Mouse (Mus musculus) forebrain, embryonic 15.5 days (tissue): Measurements from ENCODE around the gene Cldn9. TPM values are rescaled to one million over a fixed set of nuclear protein-coding genes. Genes with fewer than 3 reads are reported as not detected.

Experiments used
- ATAC-seq: fragments of 200-750 bp; cut with Nextera tagmentation; replicated peaks from 2 replicates; pipeline ENCODE4 v1.8.0; 2017; ENCODE audit warnings: mild to moderate bottlenecking, moderate TSS enrichment, moderate library complexity
- H3K27ac ChIP-seq: fragments of 300-500 bp; sonication (generic); replicated peaks from 2 replicates; pipeline ENCODE4 v1.5.1; 2015; ENCODE audit warnings: mild to moderate bottlenecking, inconsistent platforms
- H3K27me3 ChIP-seq: fragments of 300-500 bp; sonication (generic); 2 replicates; pipeline ENCODE4 v1.6.1; 2015; ENCODE audit warnings: inconsistent platforms
- H3K36me3 ChIP-seq: fragments of 300-500 bp; sonication (generic); 2 replicates; pipeline ENCODE4 v1.6.1; 2015; ENCODE audit warnings: mild to moderate bottlenecking, inconsistent platforms
- H3K4me1 ChIP-seq: fragments of 300-500 bp; sonication (generic); 2 replicates; pipeline ENCODE4 v1.6.1; 2015; ENCODE audit warnings: inconsistent platforms
- H3K4me2 ChIP-seq: fragments of 300-500 bp; sonication (generic); replicated peaks from 2 replicates; pipeline ENCODE4 v1.6.1; 2015; ENCODE audit warnings: mild to moderate bottlenecking, inconsistent platforms
- H3K4me3 ChIP-seq: fragments of 300-500 bp; sonication (generic); 2 replicates; pipeline ENCODE4 v1.5.1; 2015; ENCODE audit warnings: mild to moderate bottlenecking, inconsistent platforms
- H3K9ac ChIP-seq: fragments of 300-500 bp; sonication (generic); replicated peaks from 2 replicates; pipeline ENCODE4 v1.6.1; 2015; ENCODE audit warnings: mild to moderate bottlenecking, inconsistent platforms
- H3K9me3 ChIP-seq: fragments of 300-500 bp; sonication (generic); 2 replicates; pipeline ENCODE4 v1.6.1; 2016; ENCODE audit warnings: inconsistent platforms
- WGBS: fragments of 180-500 bp; shearing (Covaris S2); methylation state at CpG from one replicate; pipeline ENCODE4 v1.1.7; 2015; ENCODE audit warnings: mixed read lengths; 5-methylcytosine and 5-hydroxymethylcytosine counted together
- polyA plus RNA-seq: library from polyadenylated mRNA; unstranded; fragments of >200 nt; fragmentation: Nextera tagmentation; extraction: Ambion mirVana; gene quantifications from 2 replicates; pipeline ENCODE4 v1.2.1, GENCODE M21; 2015

Gene Cldn9
- polyA plus RNA-seq, 1 experiment from 2014 or later, result 1.2 TPM

- peak; percentile 12; the same call in 1 of the 2 replicates for ATAC-seq
- H3K27me3 ChIP-seq, result peaks cover 47% of the 10 kb centered on the region
- under 1% methylated on average over 34 of the region's 34 CpGs for WGBS
Measured at GRCm38 (mm10) chr17:23677236-23677679, 6.6 kb downstream of the Cldn9 start, which contains the start of gene Tnfrsf12a. Gene Tnfrsf12a, minus strand, starts transcription at chr17:23677468.

DNA sequence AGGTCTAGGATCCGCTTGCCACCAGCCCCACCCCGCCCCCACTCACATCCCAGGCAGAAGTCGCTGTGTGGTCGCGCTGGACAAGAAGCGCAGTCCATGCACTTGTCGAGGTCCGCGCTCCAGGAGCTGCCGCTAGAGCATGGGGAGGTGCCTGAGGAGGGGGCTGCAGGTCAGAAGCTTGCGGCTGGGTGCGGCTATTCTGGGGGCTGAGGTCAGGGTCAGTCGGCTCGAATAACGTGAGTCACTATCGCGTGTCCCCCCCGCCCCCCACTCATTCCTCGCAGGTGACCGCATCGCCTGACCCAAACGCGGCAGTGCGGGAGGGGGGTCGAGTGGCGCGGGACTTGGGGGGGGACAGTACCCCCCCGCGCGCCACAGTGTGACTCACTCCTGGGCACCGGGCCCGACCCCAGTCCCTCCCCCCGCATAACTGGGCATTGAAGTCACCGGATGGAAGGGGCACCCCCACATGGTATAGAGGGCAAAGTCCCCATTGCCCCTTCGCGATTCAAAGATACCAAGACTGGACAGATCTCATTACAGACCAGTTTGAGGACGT lies 7.3 kb downstream of the Cldn9 start:
- Histone ChIP-seq H3K4me1 (peaks cover 49% of the 10 kb centered on the region), H3K9me3 (no peaks in the 10 kb centered on the region), H3K4me3 (peak overlapping the region; percentile 47), H3K36me3 (no peaks in the 10 kb centered on the region), H3K4me2 (peak overlapping the region; percentile 78), H3K27me3 (peaks cover 41% of the 10 kb centered on the region), H3K9ac (peak overlapping the region; percentile 38), H3K27ac (no peak overlapping the region)
- WGBS, result 1% methylated on average over 37 of the region's 37 CpGs
- ATAC-seq, result no peak

More at GRCm38 (mm10) chr17:23677236-23677679, 6.6 kb downstream of the Cldn9 start, which contains the start of gene Tnfrsf12a:
- H3K4me1 ChIP-seq, result peaks cover 49% of the 10 kb centered on the region
- no peaks in the 10 kb centered on the region for H3K9me3 ChIP-seq
- peak within 1 kb of the TSS; percentile 38 for H3K9ac ChIP-seq
- no peaks in the 10 kb centered on the region for H3K36me3 ChIP-seq
- peak within 1 kb of the TSS; percentile 47 for H3K4me3 ChIP-seq
- H3K27ac ChIP-seq, result no peak within 1 kb of the TSS
- H3K4me2 ChIP-seq, result peak within 1 kb of the TSS; percentile 78

- Histone ChIP-seq H3K9ac (no peak overlapping the region), H3K4me1 (peaks cover 49% of the 10 kb centered on the region), H3K9me3 (no peaks in the 10 kb centered on the region), H3K27me3 (peaks cover 34% of the 10 kb centered on the region), H3K36me3 (no peaks in the 10 kb centered on the region), H3K4me3 (peak overlapping the region; percentile 47), H3K27ac (no peak overlapping the region), H3K4me2 (peak overlapping the region; percentile 78)
- no peak for ATAC-seq
- 15% methylated on average over 14 of the region's 15 CpGs for WGBS
Measured at GRCm38 (mm10) chr17:23675564-23676281, 8.1 kb downstream of the Cldn9 start.

DNA sequence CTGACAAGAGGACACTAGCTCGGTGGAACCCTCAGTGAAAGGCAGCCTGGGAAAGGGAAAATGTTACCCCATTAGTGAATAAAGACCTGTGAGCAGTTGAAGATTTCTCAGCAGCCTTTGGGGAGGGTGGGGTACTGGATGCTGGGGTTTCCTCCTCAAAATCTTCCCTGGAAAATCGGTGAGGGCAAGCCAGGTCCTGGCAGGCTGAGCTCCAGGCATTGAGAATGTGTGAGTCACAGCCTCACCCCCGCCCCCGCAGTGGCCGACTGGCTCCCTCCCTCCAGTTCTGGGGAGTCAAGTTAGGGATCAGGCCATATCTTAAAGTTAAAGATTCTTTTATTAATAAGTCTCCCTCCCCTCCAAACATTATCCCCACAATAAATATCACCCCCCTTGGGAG lies 8.7 kb downstream of the Cldn9 start:
- Histone ChIP-seq H3K27ac (no peak overlapping the region), H3K9ac (no peak overlapping the region), H3K27me3 (peaks cover 29% of the 10 kb centered on the region), H3K4me3 (peak overlapping the region; percentile 69; the same call in 1 of the 2 replicates), H3K9me3 (no peaks in the 10 kb centered on the region), H3K36me3 (no peaks in the 10 kb centered on the region; the same call in 1 of the 2 replicates), H3K4me1 (peaks cover 49% of the 10 kb centered on the region), H3K4me2 (peak overlapping the region; percentile 59; the same call in 1 of the 2 replicates)
- WGBS, result 48% methylated on average over 5 of the region's 5 CpGs
- ATAC-seq, result no peak

DNA sequence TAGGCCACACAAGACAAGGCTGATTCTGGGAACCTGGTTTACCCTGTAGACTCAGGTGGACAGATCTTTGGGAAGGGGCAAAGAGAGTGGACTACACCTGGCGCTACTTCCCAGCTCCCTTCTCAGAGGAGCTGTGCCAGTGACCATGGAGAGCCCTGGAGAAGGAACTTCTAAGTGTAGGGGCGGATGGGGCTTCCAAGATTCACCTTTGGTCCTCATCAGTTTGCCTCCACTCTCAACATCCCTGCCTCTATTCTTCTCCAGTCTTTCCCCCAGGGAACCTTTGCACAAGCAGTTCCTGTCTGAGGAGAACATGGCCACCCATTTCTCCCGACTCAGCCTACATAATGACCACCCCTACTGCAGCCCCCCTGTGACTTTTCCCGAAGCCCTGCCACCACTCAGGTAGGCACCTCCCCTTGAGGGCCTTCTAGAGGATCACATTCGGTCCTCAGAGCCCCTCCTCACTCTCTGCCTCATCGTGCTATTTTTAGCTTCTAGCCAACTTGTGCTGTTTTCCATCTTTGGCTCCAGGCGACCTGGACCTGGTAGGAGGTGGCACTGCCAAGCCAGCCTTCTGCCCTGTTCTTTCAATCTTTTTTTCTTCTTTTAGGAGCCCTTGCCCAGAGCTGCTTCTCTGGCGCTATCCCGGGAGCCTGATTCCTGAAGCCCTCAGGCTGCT lies 9.4 kb downstream of the Cldn9 start:
- H3K36me3 ChIP-seq, result no peaks in the 10 kb centered on the region; the same call in 1 of the 2 replicates
- no peaks in the 10 kb centered on the region for H3K9me3 ChIP-seq
- H3K4me1 ChIP-seq, result peaks cover 46% of the 10 kb centered on the region
- peak overlapping the region; percentile 61 for H3K9ac ChIP-seq
- H3K4me3 ChIP-seq, result peak overlapping the region; percentile 69
- peaks cover 22% of the 10 kb centered on the region for H3K27me3 ChIP-seq
- H3K4me2 ChIP-seq, result peak overlapping the region; percentile 59
- H3K27ac ChIP-seq, result no peak overlapping the region
- 40% methylated on average over 9 of the region's 9 CpGs for WGBS
- ATAC-seq, result no peak

GRCm38 (mm10) chr17:23673424-23674073 lies 10.3 kb downstream of the Cldn9 start, which contains the start of the genes Hcfc1r1 and Thoc6:
Gene Hcfc1r1, plus strand, starts transcription at chr17:23673596.
Gene Thoc6, minus strand, starts transcription at chr17:23673882.
- Histone ChIP-seq H3K27ac (peak within 1 kb of the TSS; percentile 84), H3K4me2 (peak within 1 kb of the TSS; percentile 59), H3K36me3 (peaks cover 5% of the 10 kb centered on the region; the same call in 1 of the 2 replicates), H3K9ac (peak within 1 kb of the TSS; percentile 61), H3K9me3 (no peaks in the 10 kb centered on the region), H3K4me3 (peak within 1 kb of the TSS; percentile 69), H3K27me3 (peaks cover 14% of the 10 kb centered on the region), H3K4me1 (peaks cover 42% of the 10 kb centered on the region)
- WGBS, result under 1% methylated on average over 45 of the region's 45 CpGs
- ATAC-seq, result peak; percentile 96

GRCm38 (mm10) chr17:23672761-23673160 lies 11.1 kb downstream of the Cldn9 start:
- Histone ChIP-seq H3K27ac (no peak overlapping the region), H3K4me1 (peaks cover 42% of the 10 kb centered on the region), H3K4me2 (peak overlapping the region; percentile 59), H3K9me3 (no peaks in the 10 kb centered on the region), H3K36me3 (peaks cover 5% of the 10 kb centered on the region; the same call in 1 of the 2 replicates), H3K27me3 (peaks cover 11% of the 10 kb centered on the region; the same call in 1 of the 2 replicates), H3K9ac (0 out of 2 replicates have a peak overlapping the region, but pooled peaks have one; percentile 61), H3K4me3 (peak overlapping the region; percentile 69)
- no peak; the same call in 1 of the 2 replicates for ATAC-seq
- WGBS, result 66% methylated on average over 3 of the region's 3 CpGs

DNA sequence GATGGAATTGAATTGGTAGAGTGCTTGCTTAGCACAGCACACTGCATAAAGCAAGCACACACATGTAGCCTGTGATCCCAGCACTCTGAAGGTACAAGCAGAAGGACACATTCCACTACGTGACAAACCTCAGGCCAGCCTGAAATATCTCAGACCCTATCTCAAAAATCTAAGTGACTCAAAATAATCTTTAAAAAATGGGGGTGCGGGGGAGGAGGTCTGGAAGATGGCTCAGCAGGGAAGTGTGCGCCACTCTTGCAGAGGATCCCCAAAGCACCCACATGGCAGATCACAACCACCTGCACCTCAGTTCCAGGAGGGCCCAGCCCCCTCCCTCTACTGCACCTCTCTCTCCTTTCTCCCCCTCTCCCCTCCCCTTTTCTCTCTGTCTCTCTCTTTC lies 12.3 kb downstream of the Cldn9 start:
- H3K4me3 ChIP-seq, result no peak overlapping the region
- H3K4me1 ChIP-seq, result peaks cover 34% of the 10 kb centered on the region
- no peak overlapping the region for H3K9ac ChIP-seq
- H3K9me3 ChIP-seq, result no peaks in the 10 kb centered on the region
- no peak for ATAC-seq
- H3K27me3 ChIP-seq, result peaks cover 11% of the 10 kb centered on the region; the same call in 1 of the 2 replicates
- no peak overlapping the region for H3K4me2 ChIP-seq
- 97% methylated on average over 3 of the region's 3 CpGs for WGBS
- H3K27ac ChIP-seq, result no peak overlapping the region
- peaks cover 7% of the 10 kb centered on the region; the same call in 1 of the 2 replicates for H3K36me3 ChIP-seq

GRCm38 (mm10) chr17:23670516-23671074 lies 13.2 kb downstream of the Cldn9 start:
- no peaks in the 10 kb centered on the region for H3K9me3 ChIP-seq
- H3K27me3 ChIP-seq, result 0 out of 2 replicates have a peak, but pooled peaks cover 3% of the 10 kb centered on the region
- no peak for ATAC-seq
- H3K36me3 ChIP-seq, result peaks cover 8% of the 10 kb centered on the region; the same call in 1 of the 2 replicates
- no peak overlapping the region for H3K4me2 ChIP-seq
- H3K4me1 ChIP-seq, result peaks cover 24% of the 10 kb centered on the region
- H3K9ac ChIP-seq, result no peak overlapping the region
- no peak overlapping the region for H3K27ac ChIP-seq
- H3K4me3 ChIP-seq, result no peak overlapping the region
- WGBS, result 86% methylated on average over 7 of the region's 7 CpGs

GRCm38 (mm10) chr17:23665511-23665910 lies 18.3 kb downstream of the Cldn9 start:
- H3K36me3 ChIP-seq, result peaks cover 8% of the 10 kb centered on the region; the same call in 1 of the 2 replicates
- H3K4me1 ChIP-seq, result 0 out of 2 replicates have a peak, but pooled peaks cover 2% of the 10 kb centered on the region
- WGBS, result 80% methylated on average over 14 of the region's 14 CpGs
- H3K9ac ChIP-seq, result no peak overlapping the region
- H3K4me2 ChIP-seq, result no peak overlapping the region
- no peak overlapping the region for H3K4me3 ChIP-seq
- no peak overlapping the region for H3K27ac ChIP-seq
- H3K9me3 ChIP-seq, result no peaks in the 10 kb centered on the region
- peaks cover 27% of the 10 kb centered on the region for H3K27me3 ChIP-seq
- ATAC-seq, result no peak

GRCm38 (mm10) chr17:23664556-23665021 lies 19.2 kb downstream of the Cldn9 start:
- 7% methylated on average over 5 of the region's 5 CpGs for WGBS

More at GRCm38 (mm10) chr17:23664556-23665021, 19.2 kb downstream of the Cldn9 start:
- H3K4me2 ChIP-seq, result no peak overlapping the region
- peaks cover 8% of the 10 kb centered on the region; the same call in 1 of the 2 replicates for H3K36me3 ChIP-seq
- peak; percentile 31; the same call in 1 of the 2 replicates for ATAC-seq
- no peak overlapping the region for H3K27ac ChIP-seq
- no peak overlapping the region for H3K9ac ChIP-seq
- H3K4me1 ChIP-seq, result 0 out of 2 replicates have a peak, but pooled peaks cover 5% of the 10 kb centered on the region
- no peaks in the 10 kb centered on the region for H3K9me3 ChIP-seq
- peaks cover 36% of the 10 kb centered on the region for H3K27me3 ChIP-seq
- no peak overlapping the region for H3K4me3 ChIP-seq
